Comparison of ENCODE assay signal across 18 mouse cellular contexts in the genomic region with DNA sequence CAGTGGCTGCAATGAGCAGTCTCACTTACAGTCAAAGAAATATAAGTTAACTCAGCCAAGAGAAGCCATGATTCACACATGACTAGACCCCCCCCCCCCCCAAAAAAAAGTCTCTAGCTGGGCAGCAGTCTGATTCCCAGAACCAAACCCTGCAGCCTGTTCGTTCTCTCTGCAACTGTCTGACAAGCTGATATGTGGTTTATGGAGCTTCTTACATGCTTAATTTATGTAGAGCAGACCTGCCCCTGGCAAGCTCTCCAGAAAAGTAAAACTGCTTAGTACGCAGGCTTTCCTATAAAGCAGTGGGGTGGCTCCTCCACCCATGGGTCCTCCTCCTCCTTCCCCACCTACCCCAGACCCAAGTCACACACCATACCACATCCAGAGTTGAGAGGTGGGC. TPM values are rescaled to one million over a fixed set of nuclear protein-coding genes. Genes with fewer than 3 reads are reported as not detected.
DNase-seq lines count a peak whose midpoint lies in the region; ATAC-seq and TF ChIP-seq lines count a peak whose summit lies in the region.
"Had no signal": no experiment of that assay in that cellular context is flagged by ENCODE, and none has a peak within 500 bp of the region (broad histone marks: within the 10 kb centered on the region; RNA-seq: fewer than 3 reads in every experiment).

No protein-coding gene starts in this region.

- no peaks in the 10 kb centered on the region for H3K36me3 ChIP-seq in forebrain, embryonic 16.5 days (ENCODE audit: control insufficient read depth, insufficient read depth)
- no peaks in the 10 kb centered on the region for H3K36me3 ChIP-seq in forebrain, embryonic 10.5 days (replicated peaks)
- H3K36me3 ChIP-seq: embryonic facial prominence, embryonic 13.5 days; embryonic facial prominence, embryonic 15.5 days; forebrain, embryonic 12.5 days had no signal

- TF ChIP-seq POLR2A in brain, embryonic 14.5 days (IDR thresholded peaks at IDR 0.05; ENCODE audit: borderline replicate concordance, extremely low read depth, insufficient read depth, insufficient read length, poor library complexity, severe bottlenecking) = no peak

- DNase-seq in forebrain, embryonic 10.5 days (ENCODE audit: extremely low spot score, low spot score) = no peak
- peak; percentile 35 for DNase-seq in brain, embryonic 14.5 days (ENCODE audit: low read depth)
- DNase-seq in brain, embryonic 18.5 days (ENCODE audit: low read depth, low spot score) = peak; percentile 12
- DNase-seq in testis, postnatal 14 days (ENCODE audit: low spot score) = no peak
- DNase-seq: adrenal gland, postnatal 10 days; adrenal gland, postnatal 25 days; cerebellum, adult 11 months; cerebellum, adult 18-20 months; cerebellum, adult 8-10 months; cerebellum, adult 9-11 months; cerebellum, postnatal 14 days; cerebellum, postnatal 36 days; embryo, embryonic 11 days had no signal

- no peaks in the 10 kb centered on the region for H3K27me3 ChIP-seq in forebrain, embryonic 16.5 days (replicated peaks; ENCODE audit: control insufficient read depth, insufficient read depth, low read length)
- peaks cover 3% of the 10 kb centered on the region; the same call in 1 of the 2 replicates for H3K27me3 ChIP-seq in forebrain, embryonic 10.5 days (ENCODE audit: poor library complexity, severe bottlenecking)
- H3K27me3 ChIP-seq: embryonic facial prominence, embryonic 15.5 days had no signal

- no peak overlapping the region for H3K9ac ChIP-seq in forebrain, embryonic 16.5 days (replicated peaks; ENCODE audit: low read depth, low read length)
- H3K9ac ChIP-seq: embryonic facial prominence, embryonic 13.5 days; embryonic facial prominence, embryonic 15.5 days; forebrain, embryonic 12.5 days had no signal

- H3K27ac ChIP-seq in forebrain, embryonic 16.5 days (ENCODE audit: low read length) = no peak overlapping the region
- no peak overlapping the region for H3K27ac ChIP-seq in forebrain, embryonic 10.5 days
- H3K27ac ChIP-seq: embryonic facial prominence, embryonic 13.5 days; embryonic facial prominence, embryonic 15.5 days; forebrain, embryonic 12.5 days had no signal

- TF ChIP-seq CTCF in brain, embryonic 14.5 days (IDR thresholded peaks at IDR 0.05; ENCODE audit: borderline replicate concordance, extremely low read depth, insufficient read depth, insufficient read length) = no peak

- peak; percentile 38; the same call in 1 of the 2 replicates for ATAC-seq in forebrain, embryonic 16.5 days

- peaks cover 5% of the 10 kb centered on the region for H3K4me1 ChIP-seq in forebrain, embryonic 16.5 days (replicated peaks; ENCODE audit: control insufficient read depth, insufficient read depth, low read length)
- H3K4me1 ChIP-seq in forebrain, embryonic 10.5 days = no peaks in the 10 kb centered on the region
- H3K4me1 ChIP-seq: embryonic facial prominence, embryonic 13.5 days; embryonic facial prominence, embryonic 15.5 days; forebrain, embryonic 12.5 days had no signal

- WGBS in forebrain, embryonic 16.5 days = 76% methylated on average over 2 of the region's 2 CpGs
- WGBS in forebrain, embryonic 10.5 days = 88% methylated on average over 2 of the region's 2 CpGs

- no peak overlapping the region for H3K4me2 ChIP-seq in forebrain, embryonic 16.5 days (ENCODE audit: low read length)
- H3K4me2 ChIP-seq: embryonic facial prominence, embryonic 13.5 days; embryonic facial prominence, embryonic 15.5 days; forebrain, embryonic 12.5 days had no signal

- no peak overlapping the region for H3K4me3 ChIP-seq in forebrain, embryonic 16.5 days (replicated peaks; ENCODE audit: low read length)
- H3K4me3 ChIP-seq in forebrain, embryonic 10.5 days = no peak overlapping the region
- H3K4me3 ChIP-seq: embryonic facial prominence, embryonic 13.5 days; embryonic facial prominence, embryonic 15.5 days; erythroblast, embryonic 14.5 days; forebrain, embryonic 12.5 days had no signal

- H3K9me3 ChIP-seq in forebrain, embryonic 16.5 days (ENCODE audit: control insufficient read depth, low read length) = no peaks in the 10 kb centered on the region
- H3K9me3 ChIP-seq in forebrain, embryonic 10.5 days = no peaks in the 10 kb centered on the region
- H3K9me3 ChIP-seq: embryonic facial prominence, embryonic 13.5 days; embryonic facial prominence, embryonic 15.5 days; forebrain, embryonic 12.5 days had no signal

RNA-seq across cellular contexts. Expression of a gene that starts 50.2 kb away (rescaled TPM):
- 1.8 and 1.9 TPM in 2 replicates for polyA plus RNA-seq in forebrain, embryonic 16.5 days (2015; fragmentation: Nextera tagmentation; extraction: Ambion mirVana)
- 0.33 and 0.35 TPM in 2 replicates for polyA plus RNA-seq in forebrain, embryonic 10.5 days (2016; fragmentation: Nextera tagmentation; extraction: Ambion mirVana)
- polyA plus RNA-seq in brain, embryonic 14.5 days (2012; rRNA removed) = 3.4 and 4.6 TPM in 2 replicates
- polyA plus RNA-seq: erythroblast, embryonic 14.5 days had no signal

RNA-seq across cellular contexts. Expression of a gene that starts 50.8 kb away (rescaled TPM):
- 1.1 and 1.4 TPM in 2 replicates for polyA plus RNA-seq in forebrain, embryonic 16.5 days (2015; fragmentation: Nextera tagmentation; extraction: Ambion mirVana)
- 2.0 and 5.5 TPM in 2 replicates for polyA plus RNA-seq in forebrain, embryonic 10.5 days (2016; fragmentation: Nextera tagmentation; extraction: Ambion mirVana)
- 5.4 and 6.8 TPM in 2 replicates for polyA plus RNA-seq in brain, embryonic 14.5 days (2012; rRNA removed)
- polyA plus RNA-seq: embryonic facial prominence, embryonic 13.5 days; embryonic facial prominence, embryonic 15.5 days; erythroblast, embryonic 14.5 days had no signal

Comparison
In these comparisons a context has a peak if more than half of its experiments do, and no peak if none do; other contexts are left out.
1. DNase-seq: peak in brain, embryonic 14.5 days (single experiment) and brain, embryonic 18.5 days (single experiment); none in forebrain, embryonic 10.5 days (single experiment) and testis, postnatal 14 days (single experiment).